Mouse (Mus musculus) MEL (cell line): Measurements from ENCODE around the gene Gramd1b.

ENCODE experiments used
- CHD2 ChIP-seq: IDR thresholded peaks from 2 replicates; pipeline ENCODE4 v1.6.1; 2011; ENCODE audit warnings: low read length, improper control_type of control experiment
- CTCF ChIP-seq, 3 experiments: IDR thresholded peaks in 2 of 3; conservative IDR thresholded peaks in 1 of 3; 2 replicates each; pipeline ENCODE4 v1.5.1; 2011 to 2012; ENCODE audit warnings: low read length in 3 of 3, low read depth in 2 of 3, mild to moderate bottlenecking in 2 of 3, improper control_type of control experiment in 1 of 3, inconsistent platforms in 1 of 3, mixed read lengths in 1 of 3, moderate library complexity in 1 of 3; ENCODE audit not compliant: control insufficient read depth in 1 of 3, insufficient read depth in 1 of 3, poor library complexity in 1 of 3, severe bottlenecking in 1 of 3
- HCFC1 ChIP-seq: IDR thresholded peaks from 2 replicates; pipeline ENCODE4 v1.6.1; 2012; ENCODE audit warnings: low read depth, mild to moderate bottlenecking, inconsistent platforms, low read length, improper control_type of control experiment, moderate library complexity
- MAFK ChIP-seq: IDR thresholded peaks from 2 replicates; pipeline ENCODE4 v1.6.1; 2011; ENCODE audit warnings: low read depth, mild to moderate bottlenecking, low read length, improper control_type of control experiment, borderline replicate concordance
- MEF2A ChIP-seq: IDR thresholded peaks from 2 replicates; pipeline ENCODE4 v1.6.1; 2014; ENCODE audit warnings: low read depth, mild to moderate bottlenecking, inconsistent platforms, low read length, improper control_type of control experiment; ENCODE audit not compliant: poor library complexity, insufficient replicate concordance, severe bottlenecking; ENCODE audit errors: extremely low read depth
- POLR2A ChIP-seq, 2 experiments: IDR thresholded peaks; 2 replicates each; pipeline ENCODE4 v1.6.1; 2011 to 2012; ENCODE audit warnings: low read length in 2 of 2, mild to moderate bottlenecking in 2 of 2, control low read depth in 1 of 2, improper control_type of control experiment in 1 of 2, low read depth in 1 of 2, moderate library complexity in 1 of 2; ENCODE audit not compliant: control insufficient read depth in 1 of 2, insufficient read depth in 1 of 2, poor library complexity in 1 of 2
- RCOR1 ChIP-seq: IDR thresholded peaks from 2 replicates; pipeline ENCODE4 v1.6.1; 2012; ENCODE audit warnings: low read depth, mild to moderate bottlenecking, inconsistent platforms, low read length, improper control_type of control experiment
- TCF12 ChIP-seq: IDR thresholded peaks from 2 replicates; pipeline ENCODE4 v1.6.1; 2014; ENCODE audit warnings: low read depth, mild to moderate bottlenecking, inconsistent platforms, low read length, improper control_type of control experiment, moderate library complexity
- ZKSCAN1 ChIP-seq: IDR thresholded peaks from 2 replicates; pipeline ENCODE4 v1.6.1; 2012; ENCODE audit warnings: low read depth, mild to moderate bottlenecking, inconsistent platforms, low read length, improper control_type of control experiment, moderate library complexity

DNA sequence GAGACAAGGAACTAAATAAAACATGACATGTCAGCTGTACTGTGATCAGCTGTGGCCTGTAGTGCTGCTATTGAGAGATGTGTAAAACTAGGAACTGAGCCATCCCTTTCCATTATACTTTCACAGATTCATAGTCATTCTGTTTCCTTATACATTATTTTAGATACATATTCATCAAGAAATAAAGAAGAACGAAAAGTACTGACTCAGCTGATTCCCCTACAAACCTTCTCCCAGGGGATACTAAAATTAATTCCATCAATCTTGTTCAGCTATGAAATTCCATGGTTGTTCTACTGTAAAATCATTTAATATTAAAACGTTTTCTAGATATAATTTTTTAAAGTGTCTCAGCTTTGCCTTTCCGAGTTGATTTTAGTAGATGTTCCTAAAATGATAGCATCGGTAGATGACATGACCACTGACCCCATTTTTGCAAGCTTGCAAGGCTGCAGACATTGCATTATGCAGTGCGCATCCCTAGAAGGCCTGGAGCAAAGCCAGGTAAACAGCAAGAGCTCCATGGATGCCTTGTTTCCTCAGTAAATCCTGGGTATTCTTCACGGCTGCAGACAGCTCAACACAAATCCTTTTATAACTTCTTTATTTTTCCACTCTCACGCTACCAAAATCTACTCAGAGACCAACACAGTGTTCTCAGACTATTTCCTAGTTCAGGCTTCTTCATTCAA, 285.1 kb downstream of the Gramd1b start:
- TF ChIP-seq POLR2A (IDR thresholded peaks at IDR 0.05; ENCODE audit: control insufficient read depth in 1 of 2, insufficient read depth in 1 of 2, low read depth in 1 of 2, low read length in 2 of 2, poor library complexity in 1 of 2), result no peak
- no peak for TF ChIP-seq CTCF (IDR thresholded peaks at IDR 0.05 in 2 of 3, conservative IDR thresholded peaks at IDR 0.05 in 1 of 3; ENCODE audit: control insufficient read depth in 1 of 3, insufficient read depth in 1 of 3, low read depth in 2 of 3, low read length in 3 of 3, poor library complexity in 1 of 3, severe bottlenecking in 1 of 3)
- no peak for TF ChIP-seq MAFK
- TF ChIP-seq ZKSCAN1, result no peak
- TF ChIP-seq RCOR1, result no peak
- TF ChIP-seq HCFC1, result no peak
- no peak for TF ChIP-seq TCF12
- TF ChIP-seq MEF2A, result no peak
- no peak for TF ChIP-seq CHD2
